Mouse (Mus musculus): ENCODE measurements around the gene Ptch1. TPM values are rescaled to one million over a fixed set of nuclear protein-coding genes. Genes with fewer than 3 reads are reported as not detected.

Gene Ptch1
- total RNA-seq, 2 experiments from 2014 or later = 16.3 to 20.3 TPM

GRCm38 (mm10) chr13:63564626-63565319, 8.6 kb downstream of the Ptch1 start:
- intact Hi-C loops (cut with DNase I) = loop anchor here (2.0 to 5.0 kb wide), 2 partner anchors 78 to 132 kb away; no protein-coding TSS in a partner anchor
- DNase-seq = peak; percentile 81 to 83

GRCm38 (mm10) chr13:63563781-63564625, 9.4 kb downstream of the Ptch1 start:
- intact Hi-C loops (cut with DNase I) = loop anchor here (2.0 kb wide), 1 partner anchor 79 kb away; no protein-coding TSS in a partner anchor
- DNase-seq = peak; percentile 73 to 77

GRCm38 (mm10) chr13:63562972-63563780, 10.2 kb downstream of the Ptch1 start:
- intact Hi-C loops (cut with DNase I) = no loop called here
- DNase-seq = peak; percentile 84 to 86

GRCm38 (mm10) chr13:63562141-63562971, 11.0 kb downstream of the Ptch1 start:
- peak; percentile 31 to 42 for DNase-seq
- intact Hi-C loops (cut with DNase I) = no loop called here

GRCm38 (mm10) chr13:63558297-63558890, 15.0 kb downstream of the Ptch1 start:
- intact Hi-C loops (cut with DNase I) = no loop called here
- DNase-seq = no peak

GRCm38 (mm10) chr13:63556431-63556830, 17.0 kb downstream of the Ptch1 start:
- intact Hi-C loops (cut with DNase I) = no loop called here
- peak; percentile 30 to 41 for DNase-seq

- intact Hi-C loops (cut with DNase I) = no loop called here
- DNase-seq = no peak
Measured at GRCm38 (mm10) chr13:63555885-63556284, 17.5 kb downstream of the Ptch1 start.

GRCm38 (mm10) chr13:63554569-63554968, 18.8 kb downstream of the Ptch1 start:
- intact Hi-C loops (cut with DNase I) = no loop called here
- DNase-seq = no peak

GRCm38 (mm10) chr13:63553436-63553835, 20.0 kb downstream of the Ptch1 start:
- DNase-seq = no peak
- intact Hi-C loops (cut with DNase I) = no loop called here

- DNase-seq = no peak
- intact Hi-C loops (cut with DNase I) = no loop called here
Measured at GRCm38 (mm10) chr13:63552291-63552932, 21.0 kb downstream of the Ptch1 start.

GRCm38 (mm10) chr13:63551552-63552290, 21.7 kb downstream of the Ptch1 start:
- intact Hi-C loops (cut with DNase I) = no loop called here
- no peak for DNase-seq

GRCm38 (mm10) chr13:63550367-63550766, 23.0 kb downstream of the Ptch1 start:
- intact Hi-C loops (cut with DNase I) = no loop called here
- no peak for DNase-seq

- intact Hi-C loops (cut with DNase I) = no loop called here
Measured at GRCm38 (mm10) chr13:63549210-63549609, 24.2 kb downstream of the Ptch1 start.

GRCm38 (mm10) chr13:63548571-63548970, 24.8 kb downstream of the Ptch1 start:
- intact Hi-C loops (cut with DNase I) = no loop called here
- no peak for DNase-seq

More at GRCm38 (mm10) chr13:63549210-63549609, 24.2 kb downstream of the Ptch1 start:
- no peak for DNase-seq

- no peak for DNase-seq
- intact Hi-C loops (cut with DNase I) = no loop called here
Measured at GRCm38 (mm10) chr13:63545291-63545690, 28.1 kb downstream of the Ptch1 start.

GRCm38 (mm10) chr13:63544967-63545253, 28.5 kb downstream of the Ptch1 start:
- intact Hi-C loops (cut with DNase I) = no loop called here
- DNase-seq = no peak

GRCm38 (mm10) chr13:63544119-63544966, 29.1 kb downstream of the Ptch1 start:
- no peak for DNase-seq
- intact Hi-C loops (cut with DNase I) = no loop called here

- DNase-seq = no peak
- intact Hi-C loops (cut with DNase I) = no loop called here
Measured at GRCm38 (mm10) chr13:63543459-63543858, 29.9 kb downstream of the Ptch1 start.

Data from heart, postnatal 10 days (tissue).